Mouse (Mus musculus) A20 (cell line): Measurements from ENCODE around the gene Esf1.
"Not testable (repeated sequence)": the region's sequence is repeated elsewhere in the genome, so short reads cannot be mapped to it uniquely, and the experiment has no call there.

Source experiments
- DNase-seq: peaks from one replicate; pipeline ENCODE4 v3.0.0-alpha.2; 2011; ENCODE audit warnings: low read depth, low spot score

Gene Esf1

GRCm38 (mm10) chr2:140170127-140170802 is at the start of gene Esf1, which contains the start of gene Ndufaf5:
Gene Esf1 (minus strand): TSS chr2:140170564.
Gene Ndufaf5 (plus strand): TSS chr2:140170649.
- peak; percentile 95 for DNase-seq

- no peak for DNase-seq
Observed at GRCm38 (mm10) chr2:140215965-140216364, 45.6 kb upstream of the Esf1 start.

GRCm38 (mm10) chr2:140215415-140215814 is 45.1 kb upstream of the Esf1 start:
- DNase-seq = no peak

GRCm38 (mm10) chr2:140214519-140215027 is 44.2 kb upstream of the Esf1 start:
- DNase-seq = no peak

- DNase-seq = no peak
Observed at GRCm38 (mm10) chr2:140203756-140204155, 33.4 kb upstream of the Esf1 start.

- DNase-seq = no peak
Observed at GRCm38 (mm10) chr2:140202573-140202972, 32.2 kb upstream of the Esf1 start.

GRCm38 (mm10) chr2:140200713-140201112 is 30.3 kb upstream of the Esf1 start:
- no peak for DNase-seq

- not testable (repeated sequence) for DNase-seq
Observed at GRCm38 (mm10) chr2:140185685-140186210, 15.4 kb upstream of the Esf1 start.

- no peak for DNase-seq
Observed at GRCm38 (mm10) chr2:140170803-140171553, 614 bp upstream of the Esf1 start.

GRCm38 (mm10) chr2:140169057-140169456 is 1.3 kb downstream of the Esf1 start:
- no peak for DNase-seq

- no peak for DNase-seq
Observed at GRCm38 (mm10) chr2:140163351-140163854, 7.0 kb downstream of the Esf1 start.

- peak; percentile 47 for DNase-seq
Observed at GRCm38 (mm10) chr2:140159186-140159730, 11.1 kb downstream of the Esf1 start.

GRCm38 (mm10) chr2:140151743-140152142 is 18.6 kb downstream of the Esf1 start, which contains the start of gene Gm17374:
Gene Gm17374 (plus strand): TSS chr2:140152043.
- not testable (repeated sequence) for DNase-seq

GRCm38 (mm10) chr2:140125516-140125915 is 44.8 kb downstream of the Esf1 start:
- peak; percentile 33 for DNase-seq

- DNase-seq = no peak
Observed at GRCm38 (mm10) chr2:140113851-140114250, 56.5 kb downstream of the Esf1 start.

GRCm38 (mm10) chr2:140108945-140109344 is 61.4 kb downstream of the Esf1 start:
- DNase-seq = no peak

GRCm38 (mm10) chr2:140107641-140108040 is 62.7 kb downstream of the Esf1 start:
- no peak for DNase-seq

- DNase-seq = no peak
Observed at GRCm38 (mm10) chr2:140104951-140105350, 65.4 kb downstream of the Esf1 start.

GRCm38 (mm10) chr2:140100551-140101474 is 69.6 kb downstream of the Esf1 start:
- peak; percentile 13 for DNase-seq

GRCm38 (mm10) chr2:140099971-140100370 is 70.4 kb downstream of the Esf1 start:
- no peak for DNase-seq

- no peak for DNase-seq
Observed at GRCm38 (mm10) chr2:140097131-140097591, 73.2 kb downstream of the Esf1 start.
